Mouse (Mus musculus) lung, adult 2 months (tissue): Measurements from ENCODE around the gene Rnf207.

ENCODE experiments used
- CTCF ChIP-seq: fragments of 200-500 bp; IDR thresholded peaks from 2 replicates; pipeline ENCODE4 v1.5.1; 2011; ENCODE audit warnings: mild to moderate bottlenecking, low read length, control low read depth; ENCODE audit not compliant: insufficient read depth
- POLR2A ChIP-seq: fragments of 200-500 bp; IDR thresholded peaks from 2 replicates; pipeline ENCODE4 v1.6.1; 2011; ENCODE audit warnings: low read depth, mild to moderate bottlenecking, control low read depth, low read length, borderline replicate concordance; ENCODE audit errors: extremely low read depth

- TF ChIP-seq POLR2A = no peak
- TF ChIP-seq CTCF = no peak
These were observed 32.6 kb downstream of the Rnf207 start for GRCm38 (mm10) chr4:152286183-152286582.
